9 mouse cellular contexts compared by ENCODE assay signal in genomic region chr2:110192702-110193312, GRCm38 (mm10).
A peak's percentile ranks its signal among the peaks of the same experiment; 100 is the strongest.
DNase-seq lines count a peak whose midpoint lies in the region; ATAC-seq and TF ChIP-seq lines count a peak whose summit lies in the region.
"Had no signal": no experiment of that assay in that cellular context is flagged by ENCODE, and none has a peak within 500 bp of the region (broad histone marks: within the 10 kb centered on the region; RNA-seq: fewer than 3 reads in every experiment).

No protein-coding gene starts in this region.

- no peak for TF ChIP-seq CTCF in liver, postnatal 0 days (IDR thresholded peaks at IDR 0.05; ENCODE audit: low read depth)
- TF ChIP-seq CTCF in kidney, postnatal 0 days (IDR thresholded peaks at IDR 0.05; ENCODE audit: low read depth): peak; percentile 50

- H3K4me3 ChIP-seq in liver, embryonic 12.5 days: no peak overlapping the region
- H3K4me3 ChIP-seq in liver, postnatal 0 days (ENCODE audit: low read depth, low read length): no peak overlapping the region
- H3K4me3 ChIP-seq in forebrain, embryonic 13.5 days: no peak overlapping the region
- H3K4me3 ChIP-seq in kidney, postnatal 0 days (replicated peaks; ENCODE audit: low read depth, low read length): no peak overlapping the region
- no peak overlapping the region for H3K4me3 ChIP-seq in neural tube, embryonic 15.5 days (replicated peaks)
- H3K4me3 ChIP-seq: megakaryocyte, embryonic 14.5 days had no signal

- DNase-seq in liver, postnatal 0 days: no peak
- DNase-seq in kidney, postnatal 0 days (ENCODE audit: low spot score): peak; percentile 94
- DNase-seq in frontal cortex, postnatal 36 days (ENCODE audit: low spot score in 2 of 2): no peak
- DNase-seq in layer of hippocampus, adult 8-10 months (ENCODE audit: low spot score in 2 of 2): no peak
- no peak for DNase-seq in right cerebral cortex, postnatal 10 days (ENCODE audit: low spot score in 2 of 2)

- H3K9me3 ChIP-seq in liver, embryonic 12.5 days (replicated peaks): no peaks in the 10 kb centered on the region
- H3K9me3 ChIP-seq in liver, postnatal 0 days (ENCODE audit: low read length): no peaks in the 10 kb centered on the region
- H3K9me3 ChIP-seq in forebrain, embryonic 13.5 days (replicated peaks): no peaks in the 10 kb centered on the region
- no peaks in the 10 kb centered on the region for H3K9me3 ChIP-seq in kidney, postnatal 0 days (replicated peaks; ENCODE audit: low read length)
- H3K9me3 ChIP-seq in neural tube, embryonic 15.5 days (replicated peaks): no peaks in the 10 kb centered on the region
- H3K9me3 ChIP-seq: megakaryocyte, embryonic 14.5 days had no signal

- H3K4me2 ChIP-seq in liver, embryonic 12.5 days: 0 out of 2 replicates have a peak overlapping the region, but pooled peaks have one; percentile 12
- H3K4me2 ChIP-seq in liver, postnatal 0 days (ENCODE audit: low read depth, low read length): no peak overlapping the region
- peak overlapping the region; percentile 35 for H3K4me2 ChIP-seq in forebrain, embryonic 13.5 days
- peak overlapping the region; percentile 25 for H3K4me2 ChIP-seq in kidney, postnatal 0 days (ENCODE audit: low read length)
- H3K4me2 ChIP-seq in neural tube, embryonic 15.5 days: peak overlapping the region; percentile 47

- H3K27ac ChIP-seq in liver, embryonic 12.5 days: no peak overlapping the region
- H3K27ac ChIP-seq in liver, postnatal 0 days (ENCODE audit: low read depth): no peak overlapping the region
- no peak overlapping the region for H3K27ac ChIP-seq in forebrain, embryonic 13.5 days
- peak overlapping the region; percentile 88 for H3K27ac ChIP-seq in kidney, postnatal 0 days
- peak overlapping the region; percentile 54 for H3K27ac ChIP-seq in neural tube, embryonic 15.5 days (replicated peaks)

- H3K9ac ChIP-seq in liver, embryonic 12.5 days: no peak overlapping the region
- no peak overlapping the region for H3K9ac ChIP-seq in liver, postnatal 0 days (replicated peaks)
- no peak overlapping the region for H3K9ac ChIP-seq in forebrain, embryonic 13.5 days
- H3K9ac ChIP-seq in kidney, postnatal 0 days (ENCODE audit: low read depth, low read length): no peak overlapping the region
- H3K9ac ChIP-seq in neural tube, embryonic 15.5 days (replicated peaks): no peak overlapping the region

- no peak for ATAC-seq in liver, embryonic 12.5 days
- ATAC-seq in liver, postnatal 0 days: no peak
- ATAC-seq in forebrain, embryonic 13.5 days: 0 out of 2 replicates have a peak, but pooled peaks have one; percentile 10
- ATAC-seq in kidney, postnatal 0 days (replicated peaks; ENCODE audit: low FRiP score, low read depth): peak; percentile 82
- ATAC-seq in neural tube, embryonic 15.5 days (ENCODE audit: low FRiP score): peak; percentile 62; the same call in 1 of the 2 replicates

- no peaks in the 10 kb centered on the region for H3K4me1 ChIP-seq in liver, embryonic 12.5 days
- peaks cover 6% of the 10 kb centered on the region; the same call in 1 of the 2 replicates for H3K4me1 ChIP-seq in liver, postnatal 0 days (ENCODE audit: insufficient read depth)
- H3K4me1 ChIP-seq in forebrain, embryonic 13.5 days: peaks cover 16% of the 10 kb centered on the region
- peaks cover 12% of the 10 kb centered on the region for H3K4me1 ChIP-seq in kidney, postnatal 0 days (replicated peaks; ENCODE audit: insufficient read depth, low read length)
- peaks cover 17% of the 10 kb centered on the region for H3K4me1 ChIP-seq in neural tube, embryonic 15.5 days
- H3K4me1 ChIP-seq: megakaryocyte, embryonic 14.5 days had no signal

- 48% methylated on average over 3 of the region's 3 CpGs for WGBS in liver, embryonic 12.5 days (ENCODE audit: insufficient replicate concordance)
- WGBS in liver, postnatal 0 days (ENCODE audit: insufficient replicate concordance): 30% methylated on average over 3 of the region's 3 CpGs
- WGBS in forebrain, embryonic 13.5 days: 52% methylated on average over 3 of the region's 3 CpGs
- WGBS in kidney, postnatal 0 days: 6% methylated on average over 3 of the region's 3 CpGs
- WGBS in neural tube, embryonic 15.5 days: 19% methylated on average over 3 of the region's 3 CpGs

- no peak for TF ChIP-seq EP300 in liver, postnatal 0 days (IDR thresholded peaks at IDR 0.05; ENCODE audit: low read depth)

- H3K27me3 ChIP-seq in liver, embryonic 12.5 days (replicated peaks): no peaks in the 10 kb centered on the region; the same call in 1 of the 2 replicates
- no peaks in the 10 kb centered on the region for H3K27me3 ChIP-seq in liver, postnatal 0 days (ENCODE audit: insufficient read depth, low read length)
- H3K27me3 ChIP-seq in forebrain, embryonic 13.5 days: 0 out of 2 replicates have a peak, but pooled peaks cover 6% of the 10 kb centered on the region
- no peaks in the 10 kb centered on the region for H3K27me3 ChIP-seq in kidney, postnatal 0 days (ENCODE audit: insufficient read depth, low read length)
- H3K27me3 ChIP-seq in neural tube, embryonic 15.5 days (replicated peaks): no peaks in the 10 kb centered on the region; the same call in 1 of the 2 replicates
- H3K27me3 ChIP-seq: megakaryocyte, embryonic 14.5 days had no signal

- H3K36me3 ChIP-seq in liver, embryonic 12.5 days: no peaks in the 10 kb centered on the region
- no peaks in the 10 kb centered on the region for H3K36me3 ChIP-seq in liver, postnatal 0 days (replicated peaks; ENCODE audit: insufficient read depth, low read length)
- H3K36me3 ChIP-seq in forebrain, embryonic 13.5 days (ENCODE audit: poor library complexity, severe bottlenecking): no peaks in the 10 kb centered on the region
- H3K36me3 ChIP-seq in kidney, postnatal 0 days (ENCODE audit: insufficient read depth, low read length): no peaks in the 10 kb centered on the region
- no peaks in the 10 kb centered on the region for H3K36me3 ChIP-seq in neural tube, embryonic 15.5 days

Comparison
In these comparisons a context has a peak if more than half of its experiments do, and no peak if none do; other contexts are left out.
1. ATAC-seq: peak in forebrain, embryonic 13.5 days (single experiment), kidney, postnatal 0 days (single experiment) and neural tube, embryonic 15.5 days (single experiment); none in liver, embryonic 12.5 days (single experiment) and liver, postnatal 0 days (single experiment).
2. H3K27ac ChIP-seq: peak in kidney, postnatal 0 days (single experiment) and neural tube, embryonic 15.5 days (single experiment); none in liver, embryonic 12.5 days (single experiment), liver, postnatal 0 days (single experiment) and forebrain, embryonic 13.5 days (single experiment).